Mouse (Mus musculus) gastrocnemius, postnatal 4 days (tissue): ENCODE measurements around the gene Sbk1. TPM values are rescaled to one million over a fixed set of nuclear protein-coding genes. Genes with fewer than 3 reads are reported as not detected.

Experiments used
- DNase-seq, 2 experiments: peaks; one replicate each; pipeline ENCODE4 v3.0.0; 2021 to 2022; ENCODE audit warnings: low spot score in 2 of 2, mixed read lengths in 2 of 2
- total RNA-seq, 2 experiments: library from RNA; stranded (reverse); gene quantifications; 2 replicates each; pipeline ENCODE4 v1.2.3; 2021

Gene Sbk1
- total RNA-seq, 2 experiments from 2014 or later: 38.4 to 43.0 TPM

DNA sequence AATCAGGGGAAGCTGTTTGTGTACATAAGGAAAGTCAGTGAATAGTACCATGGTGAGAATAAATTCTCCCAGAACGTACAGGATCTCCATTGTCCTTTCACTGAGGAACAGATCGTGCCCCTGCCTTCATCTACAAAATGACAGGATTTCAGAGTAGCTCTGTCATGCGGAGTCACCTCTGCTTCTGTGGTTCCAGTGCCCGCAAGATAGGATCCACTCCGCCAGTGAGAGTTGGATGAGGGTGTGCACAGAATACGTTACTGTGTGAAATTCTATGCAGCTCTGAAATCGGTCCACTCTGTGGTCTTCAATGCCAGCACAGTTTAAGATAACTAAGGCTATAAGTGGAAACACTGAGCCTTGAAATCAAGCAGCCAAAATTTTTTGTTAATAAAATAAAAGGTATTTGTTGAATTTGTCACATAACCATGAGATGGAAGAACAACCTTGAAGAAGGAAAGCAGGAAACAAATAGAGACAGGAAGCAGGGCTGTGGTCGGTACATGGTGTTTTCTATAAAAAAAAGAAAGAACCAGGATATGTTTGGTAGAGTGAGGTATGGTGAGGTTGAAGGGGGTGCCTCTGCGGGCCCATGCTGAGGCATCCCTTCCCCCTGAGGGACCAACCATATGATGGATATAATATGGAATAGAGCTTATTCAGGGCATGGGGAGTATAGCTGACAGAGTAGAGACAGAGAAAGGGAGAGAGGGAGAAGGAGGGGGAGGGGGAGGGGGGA is 57.7 kb downstream of the Sbk1 start:
- DNase-seq: no peak

- DNase-seq: no peak
Observed at GRCm38 (mm10) chr7:126330693-126331092, 58.3 kb downstream of the Sbk1 start.

DNA sequence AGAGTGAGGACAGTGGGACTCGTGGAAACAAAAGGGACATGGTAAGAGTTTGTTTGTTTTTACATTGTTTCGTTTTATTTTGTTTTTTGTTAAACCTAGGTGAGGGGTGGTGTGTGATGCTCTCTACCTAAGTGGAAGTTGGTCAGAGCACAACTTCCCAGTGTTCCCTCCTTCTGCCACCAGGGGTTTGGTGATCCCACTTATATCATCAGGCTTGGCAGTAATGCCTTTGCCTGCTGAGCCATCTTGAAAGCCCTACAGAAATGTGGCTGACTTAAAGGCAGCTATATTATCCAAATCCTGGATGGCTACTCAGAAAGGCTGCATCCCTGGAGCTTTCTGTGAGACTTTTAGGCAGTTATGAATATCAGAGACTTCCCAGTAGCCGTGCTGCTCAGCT is 60.3 kb downstream of the Sbk1 start:
- no peak for DNase-seq

GRCm38 (mm10) chr7:126335556-126335955 is 63.1 kb downstream of the Sbk1 start:
- no peak for DNase-seq

DNA sequence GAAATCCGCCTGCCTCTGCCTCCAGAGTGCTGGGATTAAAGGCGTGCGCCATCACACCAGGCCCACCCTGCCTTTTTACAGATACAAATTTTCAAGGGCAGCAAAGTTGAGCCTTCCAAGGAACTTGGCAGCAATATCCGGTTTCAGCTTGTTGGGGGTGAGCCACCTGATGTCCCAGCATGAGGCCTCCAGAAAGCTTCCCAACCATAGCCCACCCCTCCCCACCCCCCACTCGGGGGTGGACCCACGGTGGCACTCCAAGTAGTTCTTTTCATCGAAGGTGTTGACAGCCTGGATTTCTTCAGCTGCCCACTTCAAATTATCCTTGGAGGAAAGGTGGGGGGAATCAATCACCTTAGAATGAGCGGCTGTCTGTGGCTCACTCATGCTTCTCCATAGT is 66.5 kb downstream of the Sbk1 start:
- no peak for DNase-seq

DNA sequence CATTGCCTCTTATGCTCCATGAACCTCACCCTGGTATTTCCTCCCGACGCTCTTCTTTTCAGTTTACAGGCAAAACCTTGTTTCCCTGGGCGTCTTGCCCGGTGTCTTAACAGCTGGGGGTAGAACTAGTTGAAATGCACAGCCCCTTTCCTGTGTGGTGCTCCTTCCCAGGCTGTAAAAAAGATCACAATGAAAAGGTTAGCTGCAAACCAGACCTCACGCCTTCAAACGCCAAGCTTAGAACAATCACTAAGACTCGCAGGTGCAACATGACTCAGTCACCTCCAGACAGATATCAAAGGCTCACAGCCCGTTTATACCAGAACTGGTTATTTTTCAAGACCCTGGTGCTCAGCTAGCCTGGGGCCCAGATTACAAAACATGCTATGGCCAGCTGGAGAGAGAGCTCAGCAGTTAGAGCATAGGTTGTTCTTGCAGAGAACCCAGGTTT is 67.1 kb downstream of the Sbk1 start:
- no peak for DNase-seq

DNA sequence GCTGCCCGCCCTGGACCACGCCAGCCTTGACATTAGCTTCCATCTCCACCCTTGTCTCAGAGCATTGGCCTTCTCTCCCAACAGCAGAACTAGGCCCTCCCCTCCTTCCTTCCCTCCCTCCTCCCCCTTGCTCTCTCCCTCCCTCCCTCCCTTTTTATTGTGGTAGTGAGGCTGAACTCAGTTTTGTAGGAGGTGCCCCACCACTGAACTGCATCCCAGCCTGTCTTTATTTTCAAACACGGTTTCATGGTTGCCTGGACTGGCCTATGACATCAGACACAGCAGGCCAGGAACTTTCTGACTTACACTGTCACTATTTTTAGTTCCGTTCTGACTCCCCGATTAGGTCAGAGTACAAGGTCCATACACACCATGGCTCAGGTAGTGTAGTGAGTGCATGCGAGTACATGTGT is 67.8 kb downstream of the Sbk1 start:
- DNase-seq: no peak

DNA sequence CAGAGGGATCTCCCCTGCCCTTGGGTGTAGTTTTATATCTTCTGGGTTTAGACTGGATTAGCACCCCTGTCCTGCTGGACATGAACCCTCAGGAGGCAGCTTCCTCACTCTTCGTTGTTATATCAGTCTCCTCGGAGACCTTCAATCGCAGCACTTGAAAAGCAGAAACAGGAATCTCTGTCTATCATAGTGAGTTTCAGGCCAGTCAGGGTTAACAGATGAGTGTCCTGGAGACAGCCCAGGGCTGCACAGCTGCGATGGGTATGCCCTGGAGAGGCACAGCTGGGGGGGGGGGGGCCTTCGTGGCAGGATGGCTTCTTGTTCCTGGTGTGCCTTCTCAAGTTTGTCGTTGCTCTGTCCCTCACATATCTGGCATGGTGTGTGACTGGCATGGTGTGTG is 68.5 kb downstream of the Sbk1 start:
- DNase-seq: no peak

Other genes with a start within 250 kb of the Sbk1 start
- under 1 TPM; 0.34 to 0.47 TPM for gene Gsg1l, start 190.2 kb upstream of the Sbk1 start, total RNA-seq
- gene Xpo6, start 72.1 kb upstream of the Sbk1 start, total RNA-seq: 10 to 100 TPM; 53.7 to 58.6 TPM
- gene Lat, start 97.0 kb downstream of the Sbk1 start, total RNA-seq: 1 to 10 TPM; 1.3 to 1.9 TPM
- 10 to 100 TPM; 31.6 to 33.9 TPM for gene Spns1, start 104.8 kb downstream of the Sbk1 start, total RNA-seq
- 1 to 10 TPM; 3.2 to 4.1 TPM for gene Nfatc2ip, start 124.1 kb downstream of the Sbk1 start, total RNA-seq
- under 1 TPM; 0.13 to 0.39 TPM for gene Cd19, start 142.3 kb downstream of the Sbk1 start, total RNA-seq
- gene Rabep2, start 156.1 kb downstream of the Sbk1 start, total RNA-seq: 10 to 100 TPM; 14.0 to 16.2 TPM
- 1,000 to 10,000 TPM; 6,232 to 6,720 TPM for gene Atp2a1, start 190.5 kb downstream of the Sbk1 start, total RNA-seq
- gene Sh2b1, start 202.8 kb downstream of the Sbk1 start, total RNA-seq: 10 to 100 TPM; 52.7 to 57.0 TPM
- 100 to 1,000 TPM in 1 of 2 experiments, 10 to 100 TPM in 1; 97.3 to 127 TPM for gene Tufm, start 214.7 kb downstream of the Sbk1 start, total RNA-seq
- gene Atxn2l, start 230.8 kb downstream of the Sbk1 start, total RNA-seq: 10 to 100 TPM; 57.0 to 70.7 TPM